Mouse (Mus musculus) frontal cortex, adult (tissue): ENCODE measurements around the gene Cracr2b.
A peak's percentile ranks its signal among the peaks of the same experiment; 100 is the strongest.
"Not testable (repeated sequence)": the region's sequence is repeated elsewhere in the genome, so short reads cannot be mapped to it uniquely, and the experiment has no call there.

Experiments
- ATAC-seq: cut with Nextera tagmentation; 2 replicates; pipeline ENCODE4 v1.9.2; 2017; ENCODE audit warnings: mild to moderate bottlenecking, moderate library complexity, mixed read lengths; ENCODE audit not compliant: low TSS enrichment

Gene Cracr2b

GRCm38 (mm10) chr7:141433517-141434400 lies 27.1 kb upstream of the Cracr2b start:
- ATAC-seq = no peak

DNA sequence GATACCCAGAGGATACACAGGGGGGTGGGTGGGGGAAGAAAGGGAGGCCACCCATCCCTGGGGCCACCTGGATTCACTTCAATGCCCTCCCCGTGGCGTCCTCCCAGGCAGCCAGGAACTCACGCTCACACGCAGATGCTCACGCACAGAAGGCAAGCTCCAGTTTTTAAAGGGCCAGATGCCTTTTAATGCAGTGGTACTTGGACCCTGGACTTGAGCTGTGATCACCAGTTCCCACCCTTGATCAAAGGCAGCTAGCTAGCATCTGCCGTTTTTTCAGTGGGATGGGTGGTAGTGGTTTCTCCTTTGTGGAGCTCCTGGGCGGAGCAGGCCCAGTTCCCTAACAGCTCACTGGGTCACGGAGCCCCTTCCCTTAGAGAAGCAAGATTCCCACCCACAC lies 26.4 kb upstream of the Cracr2b start:
- peak; percentile 33; the same call in 1 of the 2 replicates for ATAC-seq

- ATAC-seq = peak; percentile 34; the same call in 1 of the 2 replicates
Observed at GRCm38 (mm10) chr7:141435129-141435855, 25.6 kb upstream of the Cracr2b start.

GRCm38 (mm10) chr7:141435856-141436522 lies 24.9 kb upstream of the Cracr2b start:
- no peak for ATAC-seq

- no peak for ATAC-seq
Observed at GRCm38 (mm10) chr7:141436523-141436892, 24.4 kb upstream of the Cracr2b start.

DNA sequence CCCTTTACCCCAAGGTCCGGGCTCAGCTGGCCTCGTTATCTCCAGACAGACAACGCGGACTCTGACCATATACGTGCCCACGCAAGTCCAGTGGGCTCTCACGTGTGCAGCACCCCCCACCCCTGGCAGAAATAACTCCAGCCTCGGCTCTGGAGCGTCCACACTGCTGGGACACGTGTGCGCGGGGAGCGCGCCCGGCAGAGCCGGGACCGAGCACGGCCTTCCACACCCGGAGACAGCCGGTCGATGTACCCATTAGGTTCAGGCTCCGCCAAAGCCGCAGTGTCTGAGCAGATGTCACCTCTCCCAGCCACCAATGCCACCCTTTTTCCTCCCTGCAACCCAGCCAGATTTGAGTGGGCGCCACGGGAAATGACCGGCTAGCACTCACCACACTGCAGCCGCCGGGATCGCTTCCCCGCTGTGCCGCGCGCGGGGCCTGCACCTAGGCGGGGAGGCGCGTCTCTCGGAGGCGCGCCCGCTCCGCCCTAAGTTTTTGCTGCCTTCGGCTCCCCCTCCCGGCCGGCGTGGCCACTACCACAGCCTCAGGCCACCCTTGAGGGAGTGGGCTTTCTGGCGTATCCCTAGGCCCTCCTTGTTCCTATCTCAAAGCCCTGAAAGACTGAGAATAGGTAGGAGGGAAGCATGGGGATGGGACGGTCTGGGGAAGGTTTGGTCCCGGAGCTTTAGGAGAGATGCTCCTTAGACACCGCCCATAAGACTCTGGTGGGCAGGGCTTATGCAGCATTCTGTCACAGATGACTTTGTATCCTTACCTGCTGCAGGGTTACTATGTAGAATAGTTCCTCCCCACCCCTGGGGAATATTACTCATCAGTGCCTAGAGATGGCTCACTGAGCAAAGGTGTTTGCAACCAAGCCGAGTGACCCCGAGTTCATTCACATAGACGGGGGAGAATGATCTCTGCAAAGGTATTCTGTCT lies 23.4 kb upstream of the Cracr2b start, which contains the start of gene Slc25a22:
TSS of gene Slc25a22 (minus strand) at position 715 of the 943 bp plus-strand sequence.
- ATAC-seq = peak; percentile 60

DNA sequence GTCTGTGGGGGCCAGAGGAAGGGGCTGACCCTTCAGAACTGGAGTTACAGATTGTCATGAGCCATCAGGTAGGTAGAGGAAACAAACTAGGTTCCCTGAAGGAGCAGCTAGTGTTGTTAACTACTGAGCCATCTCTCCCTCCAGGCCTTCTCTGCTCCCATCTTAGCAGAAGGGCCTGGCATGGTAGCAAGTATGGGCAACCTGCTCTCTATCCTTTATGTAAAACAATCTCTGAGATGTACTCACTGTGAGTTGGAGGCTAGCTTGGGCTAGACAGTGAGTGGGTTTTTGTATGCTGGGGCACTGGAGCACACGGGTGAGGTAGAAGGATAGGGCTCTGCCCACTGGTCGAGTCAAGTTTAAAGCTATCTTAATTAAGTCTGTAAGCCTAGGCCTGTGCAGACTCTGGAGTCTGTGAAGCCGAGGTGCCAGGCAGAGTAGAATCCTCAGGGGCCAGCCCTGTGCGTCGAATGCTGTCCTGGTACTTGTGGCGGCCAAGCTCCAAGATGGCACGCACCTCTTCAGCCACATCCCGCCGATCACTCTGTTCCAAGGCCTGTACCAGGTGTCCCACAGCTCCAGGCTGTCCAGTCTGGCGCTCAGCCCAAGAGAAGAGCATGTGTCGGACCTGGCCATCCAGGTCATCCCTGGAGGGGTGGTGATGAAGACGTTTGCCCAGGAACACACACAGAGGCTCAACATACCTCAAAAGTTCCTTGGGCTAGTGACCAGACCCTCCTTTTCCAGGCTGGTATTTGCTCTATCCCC lies 22.5 kb upstream of the Cracr2b start:
- ATAC-seq = no peak

DNA sequence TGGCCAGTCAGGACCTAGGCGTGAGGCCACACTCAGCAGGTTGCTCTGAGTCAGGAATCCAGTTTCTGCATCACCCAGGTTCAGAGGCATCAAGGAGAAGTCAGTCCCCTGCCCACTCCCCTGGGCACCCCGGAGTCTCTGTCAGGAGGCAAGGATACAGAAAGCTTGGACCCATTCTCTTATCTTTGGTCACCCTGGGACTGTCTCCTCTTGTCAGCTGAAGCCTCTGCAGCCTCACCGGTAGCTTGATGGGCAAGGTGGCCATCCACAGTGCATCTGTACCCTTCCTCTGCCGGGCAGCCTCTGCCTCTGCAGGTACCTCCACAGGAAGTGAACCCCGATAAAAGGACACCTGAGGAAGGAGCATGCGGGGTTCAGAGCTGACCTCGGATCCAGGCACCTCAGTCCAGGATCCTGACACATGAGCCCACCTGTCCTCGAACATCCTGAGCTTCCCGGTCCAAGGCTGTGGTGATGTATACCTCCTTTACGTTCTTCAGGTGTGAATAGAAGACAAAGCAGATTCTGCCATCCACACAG lies 21.7 kb upstream of the Cracr2b start:
- ATAC-seq = no peak

DNA sequence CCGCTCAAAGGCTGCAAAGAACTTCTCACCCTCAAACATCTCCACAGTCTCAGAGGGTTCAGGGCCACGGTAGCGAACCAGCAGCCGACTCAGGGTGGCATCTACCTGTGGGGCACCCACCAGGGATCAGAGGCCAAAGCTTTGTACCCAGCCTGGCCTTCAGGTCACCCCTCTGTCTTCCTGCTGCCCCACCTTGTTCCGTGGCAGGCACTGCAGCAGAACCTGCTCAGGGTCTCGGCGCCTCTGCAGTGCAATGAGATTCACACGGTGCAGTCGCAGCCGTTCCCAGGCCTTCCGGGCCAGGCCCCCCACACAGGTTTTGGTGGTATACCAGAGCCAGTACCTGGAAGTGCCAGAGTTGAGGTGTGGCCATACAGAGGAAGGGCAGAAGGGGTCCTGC lies 21.1 kb upstream of the Cracr2b start:
- no peak for ATAC-seq

DNA sequence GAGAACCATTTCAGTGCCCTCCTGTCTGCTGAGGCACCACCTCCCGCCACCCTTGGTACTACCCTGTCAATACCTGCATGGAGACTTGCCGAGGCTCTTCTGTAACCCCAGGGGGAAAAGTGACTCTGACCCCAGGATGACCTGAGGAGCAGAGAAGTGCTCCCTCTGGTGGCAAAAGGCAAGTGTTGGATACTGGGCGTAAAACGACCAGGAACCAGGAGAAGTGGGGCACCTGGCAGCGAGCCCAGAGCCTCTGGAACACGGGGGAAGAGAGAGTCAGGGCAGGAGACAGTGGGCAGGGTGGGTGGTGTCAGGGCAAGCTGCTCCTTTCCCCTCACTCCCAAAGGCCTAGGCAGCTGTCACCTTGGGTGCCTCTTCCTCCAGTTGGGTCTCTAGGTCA lies 20.3 kb upstream of the Cracr2b start:
- no peak for ATAC-seq

- no peak for ATAC-seq
Observed at GRCm38 (mm10) chr7:141441460-141441859, 19.4 kb upstream of the Cracr2b start.

DNA sequence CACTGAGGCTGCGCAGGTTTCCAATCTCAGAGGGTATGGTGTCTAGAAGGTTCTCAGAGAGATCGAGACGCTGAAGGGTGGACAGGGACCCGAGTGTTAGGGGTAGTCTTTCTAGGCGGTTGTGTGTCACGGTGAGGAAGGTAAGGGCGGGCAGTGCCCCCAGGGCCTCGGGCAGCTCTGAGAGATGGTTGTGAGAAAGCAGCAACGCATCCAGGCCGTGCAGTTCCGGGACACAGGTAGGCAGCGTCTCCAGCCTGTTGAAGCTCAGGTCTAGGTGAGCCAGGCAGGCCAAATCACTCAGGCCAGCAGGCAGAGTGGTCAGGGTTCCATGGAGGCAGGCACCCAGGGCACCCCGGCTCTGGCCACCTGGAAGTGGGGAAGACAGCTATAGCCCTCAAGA lies 18.7 kb upstream of the Cracr2b start:
- ATAC-seq = no peak

DNA sequence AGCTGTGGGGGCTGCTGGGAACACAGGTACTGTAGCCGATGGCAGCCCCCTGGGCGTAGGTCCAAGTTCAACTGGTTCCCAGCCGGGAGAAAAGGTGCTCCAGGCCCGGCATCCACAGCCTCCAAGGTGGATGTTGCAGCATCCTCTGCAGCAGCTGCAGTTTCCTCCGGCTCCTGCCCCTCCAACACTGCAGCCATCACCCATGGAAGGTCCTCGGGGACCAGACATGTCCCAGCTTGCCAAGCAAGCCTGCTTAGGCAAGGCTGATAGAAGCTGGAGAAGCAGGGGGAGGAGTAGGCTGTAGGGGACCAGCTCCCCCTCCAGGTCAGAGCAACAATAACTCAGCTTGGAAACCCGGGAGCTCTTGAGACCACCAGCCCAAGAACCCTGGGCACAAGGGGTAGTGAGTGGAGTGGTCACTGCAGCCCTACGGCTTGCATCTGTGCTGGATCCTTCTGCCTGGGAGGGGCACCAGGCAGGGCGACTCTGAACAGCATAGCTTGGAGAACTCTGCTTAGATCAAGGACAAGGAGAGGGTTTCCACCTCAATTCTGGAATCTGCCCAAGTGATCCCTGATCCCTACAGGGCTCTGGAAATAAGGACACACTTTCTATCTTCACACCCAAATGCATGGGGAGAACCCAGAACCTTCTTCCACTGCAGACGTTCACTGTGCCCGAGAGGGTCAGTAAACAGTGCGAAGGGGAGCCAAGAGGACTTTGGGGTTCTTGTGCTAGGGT lies 17.6 kb upstream of the Cracr2b start:
- ATAC-seq = no peak

DNA sequence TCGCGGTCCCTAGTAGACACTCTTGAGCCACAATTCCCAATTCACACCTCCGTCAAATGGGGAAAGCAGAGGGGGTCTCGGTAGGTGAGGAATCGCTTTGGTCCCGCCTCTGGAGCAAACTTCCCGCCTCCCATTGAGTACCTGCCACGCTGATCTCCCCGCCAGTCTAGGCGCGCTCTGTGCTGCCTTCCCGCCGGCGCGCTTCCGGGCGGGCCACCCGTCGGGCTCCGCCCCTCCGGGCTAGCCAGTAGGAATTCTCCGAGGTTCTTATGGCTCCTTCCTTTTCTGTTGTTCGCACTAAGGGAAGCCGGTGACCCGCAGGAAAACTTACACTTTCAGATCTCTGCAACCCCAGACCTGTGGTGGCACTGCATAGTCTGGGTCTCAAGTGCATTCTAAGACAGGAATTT lies 17.1 kb upstream of the Cracr2b start, which contains the start of gene Pidd1:
TSS of gene Pidd1 (minus strand) at position 198 of the 410 bp plus-strand sequence.
- ATAC-seq = no peak

- not testable (repeated sequence) for ATAC-seq
Observed at GRCm38 (mm10) chr7:141446374-141446773, 14.5 kb upstream of the Cracr2b start.

DNA sequence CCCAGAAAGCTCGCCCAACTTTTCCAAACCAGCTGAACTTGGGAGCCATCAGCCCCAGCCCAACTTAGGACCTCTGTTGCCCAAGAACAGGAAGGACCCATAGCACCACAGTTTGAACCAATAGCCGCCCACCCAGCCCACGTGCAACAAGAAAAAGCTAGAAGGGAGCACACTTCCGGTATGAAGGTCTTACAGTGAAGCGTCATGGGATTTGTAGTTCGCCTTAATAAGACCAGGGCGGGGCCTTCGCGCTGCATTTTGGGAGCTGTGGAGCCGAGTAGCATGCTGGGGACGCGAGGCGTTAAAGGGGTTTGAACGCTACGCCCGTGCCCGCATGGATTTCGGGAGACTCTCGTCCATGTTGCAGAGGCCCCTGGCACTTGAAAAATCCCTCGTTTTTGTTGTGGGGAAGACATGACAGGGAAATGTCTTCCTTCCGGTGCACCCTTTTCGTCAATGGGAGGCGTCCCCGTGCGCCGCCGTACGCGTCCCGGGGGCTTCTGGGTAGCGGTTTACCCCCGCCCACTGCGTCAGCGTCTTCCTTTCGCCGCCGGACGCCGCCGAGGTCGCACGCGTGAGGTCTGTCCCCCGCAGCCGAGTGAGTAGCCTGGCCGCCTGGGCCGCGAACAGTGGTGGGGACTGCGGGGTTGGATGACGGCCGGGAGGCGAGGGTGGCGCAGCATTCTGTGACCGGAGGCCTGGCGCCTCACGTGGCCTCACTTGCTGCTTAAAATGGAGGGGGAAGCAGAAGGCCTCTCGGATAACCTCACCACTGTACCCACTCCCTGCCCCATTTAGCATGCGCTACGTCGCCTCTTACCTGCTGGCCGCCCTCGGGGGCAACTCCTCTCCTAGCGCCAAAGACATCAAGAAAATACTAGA lies 13.5 kb upstream of the Cracr2b start, which contains the start of gene Rplp2:
TSS of gene Rplp2 (plus strand) at position 261 of the 882 bp plus-strand sequence.
- ATAC-seq = peak; percentile 86

DNA sequence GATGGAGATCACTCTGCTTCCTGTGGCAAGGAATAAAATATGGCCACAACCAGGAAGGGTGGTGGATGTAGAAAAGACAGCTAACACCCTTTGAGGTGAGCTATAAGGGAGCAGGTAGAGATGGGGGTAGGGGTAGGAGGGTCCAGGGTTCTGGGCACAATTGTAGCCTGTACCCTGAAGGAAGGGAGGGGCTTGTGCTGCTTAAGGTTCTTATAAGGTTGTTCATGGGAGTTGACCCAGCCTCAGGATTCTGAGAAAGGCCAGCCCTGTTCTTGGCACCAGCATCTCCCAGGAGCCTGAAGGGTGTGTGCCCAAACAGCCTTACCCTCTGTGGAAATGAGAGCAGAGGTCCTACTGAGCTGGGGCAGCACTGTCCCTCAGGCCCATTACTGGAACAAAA lies 9.0 kb upstream of the Cracr2b start:
- no peak for ATAC-seq

DNA sequence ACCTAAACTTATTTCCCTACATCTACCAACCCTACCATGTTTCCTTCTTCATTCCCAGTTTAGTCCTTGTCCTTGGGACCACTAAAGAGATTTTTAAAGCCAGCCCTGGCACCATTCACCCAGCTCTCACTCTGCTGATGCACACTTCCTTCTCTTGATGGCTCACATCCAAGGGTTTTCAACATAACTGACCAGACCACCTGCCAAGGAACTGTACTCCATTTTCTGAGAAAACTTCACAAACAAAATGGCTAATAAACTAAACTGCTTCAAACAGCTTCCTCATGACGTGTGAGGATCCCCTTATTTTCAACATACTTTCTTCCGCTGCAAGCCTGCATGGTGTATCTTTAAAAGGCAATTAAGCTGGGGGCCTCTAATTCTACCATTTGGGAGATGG lies 7.3 kb upstream of the Cracr2b start:
- no peak for ATAC-seq
